Comparison of ENCODE assay signal across 13 mouse cellular contexts in the genomic region with DNA sequence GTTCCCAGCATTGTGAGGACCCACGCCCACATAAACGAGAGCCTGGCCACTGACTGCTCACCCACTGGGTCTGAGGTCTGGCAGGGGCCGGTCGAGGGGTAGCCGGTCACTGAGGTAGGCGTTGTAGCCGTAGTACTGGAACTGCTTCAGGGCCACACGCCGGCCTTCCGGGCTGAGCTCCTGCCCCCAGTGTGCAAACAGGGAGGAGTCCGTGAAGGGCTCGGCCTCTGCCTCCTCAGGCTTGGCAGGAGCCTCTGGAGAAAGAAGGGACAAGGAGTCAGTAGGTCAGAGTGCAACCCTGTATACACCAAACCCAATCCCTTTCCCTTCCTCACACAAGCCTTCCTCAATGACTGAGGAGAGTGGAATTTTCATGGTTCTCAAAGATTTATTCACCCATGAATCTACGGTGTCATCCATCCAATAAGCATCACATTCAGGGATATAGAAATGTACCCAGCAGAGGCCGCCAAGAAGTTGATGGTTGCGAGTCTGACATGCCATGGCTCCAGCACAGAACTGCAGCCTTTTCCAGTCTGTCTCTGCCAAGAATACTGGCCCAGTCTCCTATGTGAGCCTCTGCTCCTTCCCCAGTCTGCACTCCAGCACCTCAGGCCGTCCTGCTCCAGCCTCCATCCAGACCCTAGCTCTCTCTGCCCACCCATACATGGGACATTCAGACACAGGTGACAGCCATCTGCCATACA.
DNase-seq lines count a peak whose midpoint lies in the region; ATAC-seq and TF ChIP-seq lines count a peak whose summit lies in the region.
"Had no signal": no experiment of that assay in that cellular context is flagged by ENCODE, and none has a peak within 500 bp of the region (broad histone marks: within the 10 kb centered on the region; RNA-seq: fewer than 3 reads in every experiment).

No protein-coding gene starts in this region.

- no peak overlapping the region for H3K4me2 ChIP-seq in midbrain, postnatal 0 days (ENCODE audit: low read depth, low read length, poor library complexity, severe bottlenecking)
- no peak overlapping the region for H3K4me2 ChIP-seq in midbrain, embryonic 13.5 days (replicated peaks)
- peak overlapping the region; percentile 17; the same call in 1 of the 2 replicates for H3K4me2 ChIP-seq in stomach, postnatal 0 days (replicated peaks; ENCODE audit: low read depth)
- H3K4me2 ChIP-seq: embryonic facial prominence, embryonic 12.5 days; lung, embryonic 15.5 days; neural tube, embryonic 12.5 days had no signal

- no peaks in the 10 kb centered on the region for H3K36me3 ChIP-seq in midbrain, postnatal 0 days (ENCODE audit: insufficient read depth, low read length)
- H3K36me3 ChIP-seq in midbrain, embryonic 13.5 days = no peaks in the 10 kb centered on the region
- H3K36me3 ChIP-seq in stomach, postnatal 0 days (ENCODE audit: control insufficient read depth, insufficient read depth, low read length) = no peaks in the 10 kb centered on the region
- H3K36me3 ChIP-seq: embryonic facial prominence, embryonic 12.5 days; lung, embryonic 15.5 days; neural tube, embryonic 12.5 days had no signal

- no peak overlapping the region for H3K9ac ChIP-seq in midbrain, postnatal 0 days (replicated peaks; ENCODE audit: low read length, poor library complexity, severe bottlenecking)
- no peak overlapping the region for H3K9ac ChIP-seq in midbrain, embryonic 13.5 days (replicated peaks)
- 0 out of 2 replicates have a peak overlapping the region, but pooled peaks have one; percentile 27 for H3K9ac ChIP-seq in stomach, postnatal 0 days (ENCODE audit: low read length)
- H3K9ac ChIP-seq: embryonic facial prominence, embryonic 12.5 days; lung, embryonic 15.5 days; neural tube, embryonic 12.5 days had no signal

- 67% methylated on average over 16 of the region's 16 CpGs for WGBS in midbrain, postnatal 0 days
- WGBS in midbrain, embryonic 13.5 days = 67% methylated on average over 16 of the region's 16 CpGs
- whole genome bisulfite sequencing in stomach, postnatal 0 days = 51% methylated on average over 16 of the region's 16 CpGs

- ATAC-seq in midbrain, postnatal 0 days (ENCODE audit: low FRiP score) = no peak
- no peak for ATAC-seq in midbrain, embryonic 13.5 days
- peak; percentile 91 for ATAC-seq in stomach, postnatal 0 days (ENCODE audit: low FRiP score, low TSS enrichment)

- no peaks in the 10 kb centered on the region for H3K9me3 ChIP-seq in midbrain, postnatal 0 days (ENCODE audit: low read length)
- no peaks in the 10 kb centered on the region for H3K9me3 ChIP-seq in midbrain, embryonic 13.5 days
- H3K9me3 ChIP-seq in stomach, postnatal 0 days (ENCODE audit: control insufficient read depth, low read length) = no peaks in the 10 kb centered on the region
- H3K9me3 ChIP-seq: embryonic facial prominence, embryonic 12.5 days; lung, embryonic 15.5 days; neural tube, embryonic 12.5 days had no signal

- H3K4me1 ChIP-seq in midbrain, postnatal 0 days (ENCODE audit: insufficient read depth, low read length) = no peaks in the 10 kb centered on the region; the same call in 1 of the 2 replicates
- no peaks in the 10 kb centered on the region for H3K4me1 ChIP-seq in midbrain, embryonic 13.5 days (replicated peaks)
- no peaks in the 10 kb centered on the region; the same call in 1 of the 2 replicates for H3K4me1 ChIP-seq in stomach, postnatal 0 days (replicated peaks; ENCODE audit: control insufficient read depth, insufficient read depth)
- H3K4me1 ChIP-seq: embryonic facial prominence, embryonic 12.5 days; lung, embryonic 15.5 days; neural tube, embryonic 12.5 days had no signal

- H3K27me3 ChIP-seq in midbrain, postnatal 0 days (ENCODE audit: insufficient read depth, low read length) = no peaks in the 10 kb centered on the region
- no peaks in the 10 kb centered on the region for H3K27me3 ChIP-seq in midbrain, embryonic 13.5 days
- H3K27me3 ChIP-seq in stomach, postnatal 0 days (ENCODE audit: control insufficient read depth, insufficient read depth, low read length) = no peaks in the 10 kb centered on the region
- H3K27me3 ChIP-seq: embryonic facial prominence, embryonic 12.5 days; lung, embryonic 15.5 days; neural tube, embryonic 12.5 days had no signal

- peak; percentile 18 for DNase-seq in gastrocnemius, adult 18-20 months (ENCODE audit: low spot score)
- DNase-seq in gastrocnemius, postnatal 36 days = no peak
- peak; percentile 52 for DNase-seq in midbrain, postnatal 0 days (ENCODE audit: low spot score)
- DNase-seq in kidney, postnatal 25 days = peak; percentile 49 to 87
- DNase-seq in stomach, postnatal 0 days (ENCODE audit: low spot score) = peak; percentile 71
- DNase-seq in heart, postnatal 25 days (ENCODE audit: low spot score) = no peak
- no peak for DNase-seq in right cerebral cortex, adult 2 months (ENCODE audit: low spot score in 2 of 2)
- DNase-seq: gastrocnemius, postnatal 25 days had no signal

- intact Hi-C loops in gastrocnemius, postnatal 36 days (cut with DNase I) = no loop called here
- intact Hi-C loops in heart, postnatal 25 days (cut with DNase I) = no loop called here

- no peak overlapping the region for H3K4me3 ChIP-seq in midbrain, postnatal 0 days (ENCODE audit: low read depth, low read length)
- no peak overlapping the region for H3K4me3 ChIP-seq in midbrain, embryonic 13.5 days (replicated peaks)
- H3K4me3 ChIP-seq in stomach, postnatal 0 days (ENCODE audit: low read depth, low read length) = no peak overlapping the region
- H3K4me3 ChIP-seq: embryonic facial prominence, embryonic 12.5 days; lung, embryonic 15.5 days; neural tube, embryonic 12.5 days had no signal

- no peak overlapping the region for H3K27ac ChIP-seq in midbrain, postnatal 0 days (ENCODE audit: low read depth, low read length)
- no peak overlapping the region for H3K27ac ChIP-seq in midbrain, embryonic 13.5 days
- H3K27ac ChIP-seq in stomach, postnatal 0 days (replicated peaks) = no peak overlapping the region; the same call in 1 of the 2 replicates
- H3K27ac ChIP-seq: embryonic facial prominence, embryonic 12.5 days; kidney, postnatal 0 days; lung, embryonic 15.5 days; neural tube, embryonic 12.5 days had no signal

- 0 out of 2 replicates have a peak, but pooled peaks have one; percentile 3 for TF ChIP-seq CTCF in midbrain, postnatal 0 days (IDR thresholded peaks at IDR 0.05)
- TF ChIP-seq CTCF in stomach, postnatal 0 days (IDR thresholded peaks at IDR 0.05; ENCODE audit: low read depth) = no peak; the same call in 1 of the 2 replicates

- no peak for TF ChIP-seq EP300 in stomach, postnatal 0 days (optimal IDR thresholded peaks at IDR 0.05)

Comparison
In these comparisons a context has a peak if more than half of its experiments do, and no peak if none do; other contexts are left out.
1. DNase-seq: peak in gastrocnemius, adult 18-20 months (single experiment), midbrain, postnatal 0 days (single experiment), kidney, postnatal 25 days (2 of 2) and stomach, postnatal 0 days (single experiment); none in gastrocnemius, postnatal 36 days (0 of 2), heart, postnatal 25 days (single experiment) and right cerebral cortex, adult 2 months (0 of 2).